Comparison of ENCODE assay signal across 8 mouse cellular contexts in the genomic region with DNA sequence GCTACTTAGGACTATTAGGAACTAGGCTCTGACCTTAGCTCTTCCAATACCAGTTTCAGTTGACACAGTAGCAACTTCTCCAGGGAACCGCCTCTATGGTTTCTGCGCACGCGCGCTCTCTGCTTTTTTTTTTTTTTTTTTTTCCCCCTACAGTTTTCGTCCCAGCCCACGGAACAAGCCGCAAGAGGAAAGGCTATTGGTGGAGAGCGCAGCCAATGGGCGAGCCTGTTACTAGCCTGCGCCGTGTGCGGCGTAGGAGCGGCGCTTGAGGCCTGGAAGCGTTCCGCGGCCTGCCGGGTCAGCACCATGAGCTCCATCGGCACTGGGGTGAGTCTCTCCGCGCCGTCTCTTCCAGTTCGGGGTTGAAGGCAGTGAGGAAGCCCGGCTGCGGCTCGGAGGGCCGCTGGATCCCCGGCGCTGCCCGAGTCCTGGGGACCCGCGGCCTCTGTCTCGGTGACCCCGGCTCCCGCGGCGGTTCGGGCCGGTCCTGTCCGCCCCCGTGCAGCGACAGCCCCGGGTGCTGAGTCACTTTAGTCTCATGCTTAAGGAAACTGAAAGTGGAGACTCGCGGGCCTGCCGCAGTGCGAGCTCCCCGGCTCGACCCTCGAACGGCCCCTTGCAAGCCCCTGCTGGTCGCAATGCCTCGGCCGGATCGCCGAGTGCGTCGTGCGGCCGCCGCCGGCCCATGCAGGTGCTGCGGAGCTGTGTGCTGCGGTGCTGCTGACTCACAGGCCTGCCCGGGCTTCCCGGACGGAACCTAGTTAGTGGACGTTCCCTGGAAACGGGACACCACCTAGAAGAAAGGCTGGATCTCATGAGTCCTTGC. TPM values are rescaled to one million over a fixed set of nuclear protein-coding genes. Genes with fewer than 3 reads are reported as not detected.
DNase-seq lines count a peak whose midpoint lies in the region; ATAC-seq and TF ChIP-seq lines count a peak whose summit lies in the region.

Psma3 (plus strand) TSS at position 181 of the 826 bp plus-strand sequence.

- peak; percentile 96 for DNase-seq in A20 (ENCODE audit: low read depth, low spot score)
- DNase-seq in heart, adult 9 months (ENCODE audit: low spot score in 2 of 2): peak; percentile 92 to 94
- DNase-seq in monocyte, adult 2 months (ENCODE audit: low read depth in 1 of 2, low spot score in 2 of 2): peak; percentile 64 to 80
- peak; percentile 90 to 93 for DNase-seq in spleen, postnatal 36 days (ENCODE audit: low spot score in 2 of 2)

- H3K27ac ChIP-seq in bone marrow macrophage, adult 2 months (ENCODE audit: insufficient read depth, low read depth, low read length): peak within 1 kb of the TSS; percentile 87
- peak within 1 kb of the TSS; percentile 91 for H3K27ac ChIP-seq in embryonic fibroblast, embryonic 13.5 days (ENCODE audit: insufficient read depth, low read length)
- peak within 1 kb of the TSS; percentile 93 for H3K27ac ChIP-seq in kidney, embryonic 14.5 days (ENCODE audit: low read depth, low read length)
- H3K27ac ChIP-seq in limb, embryonic 15.5 days: peak within 1 kb of the TSS; percentile 98

- no peak for TF ChIP-seq POLR2A in bone marrow macrophage, adult 2 months (IDR thresholded peaks at IDR 0.05; ENCODE audit: borderline replicate concordance, low read depth, low read length)
- peak; percentile 82 for TF ChIP-seq POLR2A in embryonic fibroblast, embryonic 13.5 days (IDR thresholded peaks at IDR 0.05; ENCODE audit: low read depth, low read length)

- peak within 1 kb of the TSS; percentile 72 for H3K4me3 ChIP-seq in bone marrow macrophage, adult 2 months (ENCODE audit: insufficient read depth, low read length)
- H3K4me3 ChIP-seq in embryonic fibroblast, embryonic 13.5 days (ENCODE audit: insufficient read depth, low read length): peak within 1 kb of the TSS; percentile 90
- peak within 1 kb of the TSS; percentile 60 for H3K4me3 ChIP-seq in kidney, embryonic 14.5 days (ENCODE audit: low read length)
- H3K4me3 ChIP-seq in limb, embryonic 15.5 days: peak within 1 kb of the TSS; percentile 89

- H3K4me2 ChIP-seq in kidney, embryonic 14.5 days (replicated peaks; ENCODE audit: low read depth, low read length): peak within 1 kb of the TSS; percentile 60
- peak within 1 kb of the TSS; percentile 54 for H3K4me2 ChIP-seq in limb, embryonic 15.5 days

- peak within 1 kb of the TSS; percentile 85 for H3K9ac ChIP-seq in kidney, embryonic 14.5 days (ENCODE audit: low read depth, low read length)
- H3K9ac ChIP-seq in limb, embryonic 15.5 days: peak within 1 kb of the TSS; percentile 98

- ATAC-seq in kidney, embryonic 14.5 days (ENCODE audit: low FRiP score, low TSS enrichment): peak; percentile 99
- ATAC-seq in limb, embryonic 15.5 days (ENCODE audit: insufficient number of reproducible peaks, low FRiP score, low TSS enrichment, low read depth): peak; percentile 99

- no peak for TF ChIP-seq CTCF in bone marrow macrophage, adult 2 months (IDR thresholded peaks at IDR 0.05; ENCODE audit: low read depth, low read length)
- TF ChIP-seq CTCF in embryonic fibroblast, embryonic 13.5 days (IDR thresholded peaks at IDR 0.05; ENCODE audit: borderline replicate concordance, insufficient read depth, low read length): no peak

- WGBS in kidney, embryonic 14.5 days: under 1% methylated on average over 71 of the region's 71 CpGs
- under 1% methylated on average over 71 of the region's 71 CpGs for WGBS in limb, embryonic 15.5 days

- H3K9me3 ChIP-seq in kidney, embryonic 14.5 days (ENCODE audit: control insufficient read depth, low read length): no peaks in the 10 kb centered on the region
- H3K9me3 ChIP-seq in limb, embryonic 15.5 days: no peaks in the 10 kb centered on the region

- H3K4me1 ChIP-seq in bone marrow macrophage, adult 2 months (ENCODE audit: control insufficient read depth, insufficient read depth, low read length): peaks cover 11% of the 10 kb centered on the region
- peaks cover 2% of the 10 kb centered on the region; the same call in 1 of the 2 replicates for H3K4me1 ChIP-seq in embryonic fibroblast, embryonic 13.5 days (ENCODE audit: control insufficient read depth, insufficient read depth, low read length)
- 0 out of 2 replicates have a peak, but pooled peaks cover 5% of the 10 kb centered on the region for H3K4me1 ChIP-seq in kidney, embryonic 14.5 days (ENCODE audit: control insufficient read depth, insufficient read depth, low read length)
- H3K4me1 ChIP-seq in limb, embryonic 15.5 days: peaks cover 6% of the 10 kb centered on the region

- peaks cover 15% of the 10 kb centered on the region; the same call in 1 of the 2 replicates for H3K36me3 ChIP-seq in kidney, embryonic 14.5 days (ENCODE audit: control insufficient read depth, insufficient read depth, low read length)
- H3K36me3 ChIP-seq in limb, embryonic 15.5 days: peaks cover 11% of the 10 kb centered on the region

- no peaks in the 10 kb centered on the region for H3K27me3 ChIP-seq in kidney, embryonic 14.5 days (ENCODE audit: control insufficient read depth, insufficient read depth, low read length)
- no peaks in the 10 kb centered on the region for H3K27me3 ChIP-seq in limb, embryonic 15.5 days

RNA-seq across cellular contexts. Expression of gene Psma3, which starts in this region (rescaled TPM):
- polyA plus RNA-seq in bone marrow macrophage, adult 2 months (2012; ENCODE audit: insufficient read depth, insufficient read length, missing spikeins): 153 and 169 TPM in 2 replicates
- polyA plus RNA-seq in embryonic fibroblast, embryonic 13.5 days (2011; ENCODE audit: insufficient read length, low read depth, missing spikeins): 417 and 446 TPM in 2 replicates
- polyA plus RNA-seq in kidney, embryonic 14.5 days (2014; fragmentation: Nextera tagmentation; extraction: Ambion mirVana): 686 and 801 TPM in 2 replicates
- polyA plus RNA-seq in limb, embryonic 15.5 days (2015; fragmentation: Nextera tagmentation; extraction: Ambion mirVana): 511 and 556 TPM in 2 replicates

Comparison
In these comparisons a context has a peak if more than half of its experiments do, and no peak if none do; other contexts are left out.
1. Peak in every context shown above with its lines: DNase-seq, ATAC-seq, H3K4me3 ChIP-seq and H3K27ac ChIP-seq.